Mouse (Mus musculus): ENCODE measurements around the gene Srd5a1. TPM values are rescaled to one million over a fixed set of nuclear protein-coding genes. Genes with fewer than 3 reads are reported as not detected.
A peak's percentile ranks its signal among the peaks of the same experiment; 100 is the strongest.
"Not testable (repeated sequence)": the region's sequence is repeated elsewhere in the genome, so short reads cannot be mapped to it uniquely, and the experiment has no call there.

The Srd5a1 gene
- polyA plus RNA-seq, 1 experiment from 2014 or later, result 24.1 TPM

GRCm38 (mm10) chr13:69610751-69611397 is 368 bp downstream of the Srd5a1 start:
- Histone ChIP-seq H3K27me3 (ENCODE audit: control insufficient read depth, insufficient read depth, low read length) (no peaks in the 10 kb centered on the region), H3K27ac (ENCODE audit: low read depth, low read length) (no peak overlapping the region), H3K4me3 (ENCODE audit: low read length) (peak overlapping the region; percentile 96), H3K9me3 (ENCODE audit: control insufficient read depth, low read length) (no peaks in the 10 kb centered on the region), H3K4me1 (ENCODE audit: control insufficient read depth, insufficient read depth, low read length) (peaks cover 4% of the 10 kb centered on the region; the same call in 1 of the 2 replicates), H3K9ac (ENCODE audit: low read depth, low read length) (peak overlapping the region; percentile 65; the same call in 1 of the 2 replicates), H3K36me3 (ENCODE audit: control insufficient read depth, insufficient read depth, low read length) (peaks cover 23% of the 10 kb centered on the region), H3K4me2 (replicated peaks; ENCODE audit: low read depth, low read length) (peak overlapping the region; percentile 86)
- ATAC-seq (ENCODE audit: low FRiP score, low TSS enrichment), result peak; percentile 41; the same call in 1 of the 2 replicates
- under 1% methylated on average over 40 of the region's 40 CpGs for WGBS

GRCm38 (mm10) chr13:69608734-69609133 is 2.5 kb downstream of the Srd5a1 start:
- H3K9me3 ChIP-seq (ENCODE audit: control insufficient read depth, low read length), result no peaks in the 10 kb centered on the region
- no peaks in the 10 kb centered on the region for H3K27me3 ChIP-seq (ENCODE audit: control insufficient read depth, insufficient read depth, low read length)
- H3K4me3 ChIP-seq (ENCODE audit: low read length), result no peak overlapping the region
- no peak overlapping the region for H3K4me2 ChIP-seq (replicated peaks; ENCODE audit: low read depth, low read length)
- 79% methylated on average over 8 of the region's 8 CpGs for WGBS
- H3K27ac ChIP-seq (ENCODE audit: low read depth, low read length), result no peak overlapping the region
- H3K9ac ChIP-seq (ENCODE audit: low read depth, low read length), result no peak overlapping the region
- H3K4me1 ChIP-seq (ENCODE audit: control insufficient read depth, insufficient read depth, low read length), result peaks cover 4% of the 10 kb centered on the region; the same call in 1 of the 2 replicates
- no peak for ATAC-seq (ENCODE audit: low FRiP score, low TSS enrichment)
- H3K36me3 ChIP-seq (ENCODE audit: control insufficient read depth, insufficient read depth, low read length), result peaks cover 4% of the 10 kb centered on the region; the same call in 1 of the 2 replicates

GRCm38 (mm10) chr13:69604670-69605069 is 6.6 kb downstream of the Srd5a1 start:
- Histone ChIP-seq H3K9ac (ENCODE audit: low read depth, low read length) (no peak overlapping the region), H3K27me3 (ENCODE audit: control insufficient read depth, insufficient read depth, low read length) (no peaks in the 10 kb centered on the region), H3K4me2 (replicated peaks; ENCODE audit: low read depth, low read length) (no peak overlapping the region), H3K9me3 (ENCODE audit: control insufficient read depth, low read length) (no peaks in the 10 kb centered on the region), H3K4me3 (ENCODE audit: low read length) (no peak overlapping the region), H3K27ac (ENCODE audit: low read depth, low read length) (no peak overlapping the region), H3K4me1 (ENCODE audit: control insufficient read depth, insufficient read depth, low read length) (no peaks in the 10 kb centered on the region), H3K36me3 (ENCODE audit: control insufficient read depth, insufficient read depth, low read length) (no peaks in the 10 kb centered on the region)
- ATAC-seq (ENCODE audit: low FRiP score, low TSS enrichment), result no peak
- WGBS, result 75% methylated on average over 1 of the region's 1 CpGs

GRCm38 (mm10) chr13:69601321-69601720 is 9.9 kb downstream of the Srd5a1 start:
- H3K36me3 ChIP-seq (ENCODE audit: control insufficient read depth, insufficient read depth, low read length), result no peaks in the 10 kb centered on the region
- no peak overlapping the region for H3K4me2 ChIP-seq (replicated peaks; ENCODE audit: low read depth, low read length)
- no peak overlapping the region for H3K27ac ChIP-seq (ENCODE audit: low read depth, low read length)
- H3K4me3 ChIP-seq (ENCODE audit: low read length), result no peak overlapping the region
- H3K9ac ChIP-seq (ENCODE audit: low read depth, low read length), result no peak overlapping the region
- WGBS, result 83% methylated on average over 5 of the region's 5 CpGs
- ATAC-seq (ENCODE audit: low FRiP score, low TSS enrichment), result no peak
- H3K4me1 ChIP-seq (ENCODE audit: control insufficient read depth, insufficient read depth, low read length), result no peaks in the 10 kb centered on the region
- H3K27me3 ChIP-seq (ENCODE audit: control insufficient read depth, insufficient read depth, low read length), result no peaks in the 10 kb centered on the region
- H3K9me3 ChIP-seq (ENCODE audit: control insufficient read depth, low read length), result no peaks in the 10 kb centered on the region

- H3K9me3 ChIP-seq (ENCODE audit: control insufficient read depth, low read length); ATAC-seq (ENCODE audit: low FRiP score, low TSS enrichment); H3K4me3 ChIP-seq (ENCODE audit: low read length); H3K27ac ChIP-seq (ENCODE audit: low read depth, low read length); H3K4me2 ChIP-seq (replicated peaks; ENCODE audit: low read depth, low read length); H3K27me3 ChIP-seq (ENCODE audit: control insufficient read depth, insufficient read depth, low read length); H3K4me1 ChIP-seq (ENCODE audit: control insufficient read depth, insufficient read depth, low read length); H3K9ac ChIP-seq (ENCODE audit: low read depth, low read length); H3K36me3 ChIP-seq (ENCODE audit: control insufficient read depth, insufficient read depth, low read length): not testable (repeated sequence)
- WGBS, result 94% methylated on average over 5 of the region's 5 CpGs
Measured at GRCm38 (mm10) chr13:69600863-69601262, 10.4 kb downstream of the Srd5a1 start.

GRCm38 (mm10) chr13:69598867-69599266 is 12.4 kb downstream of the Srd5a1 start:
- Histone ChIP-seq H3K27me3 (ENCODE audit: control insufficient read depth, insufficient read depth, low read length) (no peaks in the 10 kb centered on the region), H3K9me3 (ENCODE audit: control insufficient read depth, low read length) (no peaks in the 10 kb centered on the region), H3K4me1 (ENCODE audit: control insufficient read depth, insufficient read depth, low read length) (no peaks in the 10 kb centered on the region), H3K9ac (ENCODE audit: low read depth, low read length) (no peak overlapping the region), H3K4me3 (ENCODE audit: low read length) (no peak overlapping the region), H3K36me3 (ENCODE audit: control insufficient read depth, insufficient read depth, low read length) (no peaks in the 10 kb centered on the region), H3K4me2 (replicated peaks; ENCODE audit: low read depth, low read length) (no peak overlapping the region), H3K27ac (ENCODE audit: low read depth, low read length) (no peak overlapping the region)
- no peak for ATAC-seq (ENCODE audit: low FRiP score, low TSS enrichment)
- WGBS, result 92% methylated on average over 10 of the region's 10 CpGs

GRCm38 (mm10) chr13:69596515-69596914 is 14.7 kb downstream of the Srd5a1 start:
- H3K27ac ChIP-seq (ENCODE audit: low read depth, low read length), result no peak overlapping the region
- no peaks in the 10 kb centered on the region for H3K36me3 ChIP-seq (ENCODE audit: control insufficient read depth, insufficient read depth, low read length)
- no peak overlapping the region for H3K4me3 ChIP-seq (ENCODE audit: low read length)
- no peak for ATAC-seq (ENCODE audit: low FRiP score, low TSS enrichment)
- no peaks in the 10 kb centered on the region for H3K9me3 ChIP-seq (ENCODE audit: control insufficient read depth, low read length)
- H3K9ac ChIP-seq (ENCODE audit: low read depth, low read length), result no peak overlapping the region
- no peaks in the 10 kb centered on the region for H3K27me3 ChIP-seq (ENCODE audit: control insufficient read depth, insufficient read depth, low read length)
- WGBS, result 96% methylated on average over 2 of the region's 2 CpGs
- H3K4me2 ChIP-seq (replicated peaks; ENCODE audit: low read depth, low read length), result no peak overlapping the region
- H3K4me1 ChIP-seq (ENCODE audit: control insufficient read depth, insufficient read depth, low read length), result 0 out of 2 replicates have a peak, but pooled peaks cover 6% of the 10 kb centered on the region

GRCm38 (mm10) chr13:69595911-69596310 is 15.3 kb downstream of the Srd5a1 start:
- no peak overlapping the region for H3K4me3 ChIP-seq (ENCODE audit: low read length)
- no peak overlapping the region for H3K4me2 ChIP-seq (replicated peaks; ENCODE audit: low read depth, low read length)
- 92% methylated on average over 6 of the region's 6 CpGs for WGBS
- no peaks in the 10 kb centered on the region for H3K9me3 ChIP-seq (ENCODE audit: control insufficient read depth, low read length)
- H3K36me3 ChIP-seq (ENCODE audit: control insufficient read depth, insufficient read depth, low read length), result no peaks in the 10 kb centered on the region
- ATAC-seq (ENCODE audit: low FRiP score, low TSS enrichment), result no peak
- H3K9ac ChIP-seq (ENCODE audit: low read depth, low read length), result no peak overlapping the region
- H3K27ac ChIP-seq (ENCODE audit: low read depth, low read length), result no peak overlapping the region
- H3K27me3 ChIP-seq (ENCODE audit: control insufficient read depth, insufficient read depth, low read length), result no peaks in the 10 kb centered on the region
- H3K4me1 ChIP-seq (ENCODE audit: control insufficient read depth, insufficient read depth, low read length), result 0 out of 2 replicates have a peak, but pooled peaks cover 6% of the 10 kb centered on the region

- no peak overlapping the region for H3K4me3 ChIP-seq (ENCODE audit: low read length)
- ATAC-seq (ENCODE audit: low FRiP score, low TSS enrichment), result no peak; the same call in 1 of the 2 replicates
- 76% methylated on average over 7 of the region's 7 CpGs for WGBS
Measured at GRCm38 (mm10) chr13:69594577-69595256, 16.5 kb downstream of the Srd5a1 start.

More at GRCm38 (mm10) chr13:69594577-69595256, 16.5 kb downstream of the Srd5a1 start:
- Histone ChIP-seq H3K9ac (ENCODE audit: low read depth, low read length) (no peak overlapping the region), H3K4me1 (ENCODE audit: control insufficient read depth, insufficient read depth, low read length) (0 out of 2 replicates have a peak, but pooled peaks cover 6% of the 10 kb centered on the region), H3K4me2 (replicated peaks; ENCODE audit: low read depth, low read length) (no peak overlapping the region), H3K9me3 (ENCODE audit: control insufficient read depth, low read length) (no peaks in the 10 kb centered on the region), H3K36me3 (ENCODE audit: control insufficient read depth, insufficient read depth, low read length) (no peaks in the 10 kb centered on the region), H3K27me3 (ENCODE audit: control insufficient read depth, insufficient read depth, low read length) (no peaks in the 10 kb centered on the region), H3K27ac (ENCODE audit: low read depth, low read length) (no peak overlapping the region)

Data from kidney, embryonic 14.5 days (tissue).